Mouse (Mus musculus) embryonic fibroblast, embryonic 13.5 days (primary cell): ENCODE measurements around the gene Tmem200a.

Source experiments
- CTCF ChIP-seq: IDR thresholded peaks from 2 replicates; pipeline ENCODE4 v1.5.1; 2011; ENCODE audit warnings: mild to moderate bottlenecking, control low read depth, low read length, moderate library complexity, borderline replicate concordance; ENCODE audit not compliant: insufficient read depth
- POLR2A ChIP-seq: IDR thresholded peaks from 2 replicates; pipeline ENCODE4 v1.6.1; 2011; ENCODE audit warnings: low read depth, mild to moderate bottlenecking, control low read depth, low read length, moderate library complexity

DNA sequence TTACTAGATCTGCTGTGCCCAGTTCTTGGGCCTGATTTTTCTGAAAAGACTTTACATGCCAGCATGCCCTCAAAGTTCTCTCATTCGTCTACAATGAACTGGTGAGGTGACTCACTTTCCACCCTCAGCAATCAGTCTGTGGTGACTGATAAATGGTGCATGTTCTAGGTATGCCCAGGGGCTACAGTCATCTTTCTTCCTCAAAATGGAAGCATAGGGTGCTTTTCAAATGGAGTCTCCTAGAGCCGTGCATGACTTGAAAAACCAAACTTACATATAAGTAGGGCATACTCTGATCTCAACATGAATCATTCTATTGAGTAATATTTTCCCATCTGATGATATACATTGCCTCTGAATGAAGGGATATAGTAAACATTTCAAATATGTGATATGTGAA, 117.8 kb downstream of the Tmem200a start:
- TF ChIP-seq CTCF (no peak), POLR2A (no peak)
